Mouse (Mus musculus): Measurements from ENCODE around the gene Rapgef3.

Rapgef3 gene

GRCm38 (mm10) chr15:97770280-97770679 lies 2.5 kb upstream of the Rapgef3 start:
- DNase-seq, result no peak

GRCm38 (mm10) chr15:97768192-97768591 lies 420 bp upstream of the Rapgef3 start:
- no peak for DNase-seq

GRCm38 (mm10) chr15:97766594-97767279 lies 1.0 kb downstream of the Rapgef3 start:
- DNase-seq, result peak in 1 of 2 experiments; percentile 52

GRCm38 (mm10) chr15:97766194-97766593 lies 1.6 kb downstream of the Rapgef3 start:
- no peak for DNase-seq

- DNase-seq, result no peak
These were observed 2.5 kb downstream of the Rapgef3 start for GRCm38 (mm10) chr15:97765090-97765794.

- no peak for DNase-seq
These were observed 3.2 kb downstream of the Rapgef3 start for GRCm38 (mm10) chr15:97764532-97764931.

GRCm38 (mm10) chr15:97763256-97764049 lies 4.3 kb downstream of the Rapgef3 start:
- peak in 1 of 2 experiments; percentile 40 for DNase-seq

GRCm38 (mm10) chr15:97762733-97763132 lies 5.0 kb downstream of the Rapgef3 start:
- no peak for DNase-seq

- no peak for DNase-seq
These were observed 6.3 kb downstream of the Rapgef3 start for GRCm38 (mm10) chr15:97761438-97761837.

- DNase-seq, result no peak
These were observed 6.8 kb downstream of the Rapgef3 start for GRCm38 (mm10) chr15:97760952-97761351.

GRCm38 (mm10) chr15:97760006-97760405 lies 7.8 kb downstream of the Rapgef3 start:
- no peak for DNase-seq

- no peak for DNase-seq
These were observed 12.4 kb downstream of the Rapgef3 start for GRCm38 (mm10) chr15:97755361-97755760.

- no peak for DNase-seq
These were observed 13.3 kb downstream of the Rapgef3 start for GRCm38 (mm10) chr15:97754476-97754875.

GRCm38 (mm10) chr15:97752491-97752890 lies 15.3 kb downstream of the Rapgef3 start:
- no peak for DNase-seq

GRCm38 (mm10) chr15:97751676-97752075 lies 16.1 kb downstream of the Rapgef3 start:
- peak; percentile 68 to 74 for DNase-seq

GRCm38 (mm10) chr15:97750697-97751096 lies 17.1 kb downstream of the Rapgef3 start:
- peak; percentile 75 to 84 for DNase-seq

GRCm38 (mm10) chr15:97749841-97750240 lies 17.9 kb downstream of the Rapgef3 start:
- DNase-seq, result peak; percentile 70 to 71

- DNase-seq, result peak in 1 of 2 experiments; percentile 64
These were observed 18.4 kb downstream of the Rapgef3 start for GRCm38 (mm10) chr15:97749397-97749796.

GRCm38 (mm10) chr15:97748964-97749363 lies 18.8 kb downstream of the Rapgef3 start:
- DNase-seq, result peak; percentile 32

- peak; percentile 76 to 85 for DNase-seq
These were observed 19.5 kb downstream of the Rapgef3 start for GRCm38 (mm10) chr15:97748309-97748708.

- DNase-seq, result no peak
These were observed 20.3 kb downstream of the Rapgef3 start for GRCm38 (mm10) chr15:97747486-97747885.

GRCm38 (mm10) chr15:97746748-97747147 lies 21.0 kb downstream of the Rapgef3 start:
- no peak for DNase-seq

GRCm38 (mm10) chr15:97746278-97746677 lies 21.5 kb downstream of the Rapgef3 start:
- no peak for DNase-seq

Measured in thymus, postnatal 36 days (tissue).